Mouse (Mus musculus) spleen, adult 2 months (tissue): Measurements from ENCODE around the gene Zfp263.

Experiments
- CTCF ChIP-seq: fragments of 200-500 bp; IDR thresholded peaks from 2 replicates; pipeline ENCODE4 v1.5.1; 2011; ENCODE audit warnings: mild to moderate bottlenecking, inconsistent platforms; ENCODE audit not compliant: insufficient read depth, insufficient read length, insufficient replicate concordance; ENCODE audit errors: extremely low read depth
- POLR2A ChIP-seq: fragments of 200-500 bp; IDR thresholded peaks from 2 replicates; pipeline ENCODE4 v1.6.1; 2011; ENCODE audit warnings: low read depth, low read length, inconsistent platforms

DNA sequence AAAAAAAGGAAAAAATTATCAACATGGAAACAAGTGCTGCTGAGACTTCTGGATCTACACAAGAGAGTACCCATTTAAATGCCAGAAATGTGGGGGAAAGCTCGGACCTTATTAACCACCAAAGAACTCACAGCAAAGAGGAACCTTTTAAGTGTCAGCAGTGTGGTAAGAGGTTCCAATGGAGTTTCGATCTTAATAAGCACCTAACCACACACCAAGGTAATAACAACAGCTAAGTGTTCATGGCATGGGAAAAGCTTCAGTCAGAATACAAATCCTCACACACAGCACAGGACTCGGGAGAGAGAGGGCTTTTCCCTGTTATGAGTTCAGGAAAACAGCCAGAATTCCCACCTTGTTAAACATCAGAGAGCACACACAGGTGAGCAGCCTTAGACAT, 32.5 kb downstream of the Zfp263 start:
- TF ChIP-seq POLR2A (no peak), CTCF (no peak)
